Mouse (Mus musculus): ENCODE data around the gene Fbln7.

The Fbln7 gene

DNA sequence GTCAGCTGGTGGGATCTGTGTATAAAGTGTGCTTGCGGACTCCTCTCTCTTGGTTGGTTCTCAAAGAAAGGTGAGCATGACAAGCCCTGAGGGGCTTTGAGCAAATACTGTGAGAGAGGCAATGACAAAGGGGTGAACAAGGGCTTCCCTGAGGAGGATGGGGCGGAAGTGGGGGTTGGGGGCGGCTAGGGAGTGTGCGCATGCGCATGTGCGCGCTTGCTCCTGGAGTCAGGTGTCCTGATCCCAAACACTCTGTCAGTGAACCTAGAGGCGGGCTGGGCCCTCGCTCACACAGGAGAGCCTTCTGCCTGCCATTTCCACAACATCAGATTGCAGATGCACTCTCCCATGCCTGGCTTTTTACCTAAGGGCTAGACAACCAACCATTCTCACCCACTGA is 9.5 kb downstream of the Fbln7 start:
- DNase-seq (ENCODE audit: low spot score in 2 of 2), result no peak

DNA sequence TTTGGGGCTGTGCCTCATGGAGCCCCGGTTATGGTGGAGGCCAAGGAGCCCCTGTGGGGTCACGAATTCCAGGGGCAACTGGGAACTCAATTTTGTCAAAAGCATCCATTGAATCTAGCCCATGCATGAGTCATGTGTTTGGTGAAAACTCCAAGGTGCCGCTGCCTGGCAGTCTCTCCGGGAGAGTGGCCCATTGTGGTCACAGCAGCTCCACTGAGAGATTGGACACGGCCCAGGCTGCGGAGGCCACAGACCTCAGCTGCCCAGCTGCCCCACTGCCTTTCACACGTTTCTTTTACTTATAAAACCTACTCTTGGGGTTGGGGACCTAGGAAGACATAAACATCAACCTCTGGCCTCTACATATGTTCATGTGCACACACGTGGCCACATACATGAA is 12.7 kb downstream of the Fbln7 start:
- DNase-seq (ENCODE audit: low spot score in 2 of 2), result no peak

DNA sequence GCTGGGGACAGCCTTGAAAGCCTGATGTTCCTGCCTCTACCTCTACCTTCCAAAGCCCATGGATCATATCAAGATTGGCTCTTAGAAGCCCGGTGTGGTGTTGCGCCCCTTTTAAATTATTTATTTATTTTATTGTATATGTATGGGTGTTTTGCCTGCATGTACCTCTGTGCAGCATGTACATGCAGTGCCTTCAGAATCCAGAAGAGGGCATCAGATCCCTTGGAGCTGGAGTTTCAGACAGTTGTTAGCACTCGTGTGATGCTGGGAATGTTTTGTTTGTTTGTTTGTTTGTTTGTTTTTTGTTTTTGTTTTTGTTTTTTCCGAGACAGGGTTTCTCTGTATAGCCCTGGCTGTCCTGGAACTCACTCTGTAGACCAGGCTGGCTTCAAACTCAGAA is 18.5 kb downstream of the Fbln7 start:
- DNase-seq (ENCODE audit: low spot score in 2 of 2), result no peak

DNA sequence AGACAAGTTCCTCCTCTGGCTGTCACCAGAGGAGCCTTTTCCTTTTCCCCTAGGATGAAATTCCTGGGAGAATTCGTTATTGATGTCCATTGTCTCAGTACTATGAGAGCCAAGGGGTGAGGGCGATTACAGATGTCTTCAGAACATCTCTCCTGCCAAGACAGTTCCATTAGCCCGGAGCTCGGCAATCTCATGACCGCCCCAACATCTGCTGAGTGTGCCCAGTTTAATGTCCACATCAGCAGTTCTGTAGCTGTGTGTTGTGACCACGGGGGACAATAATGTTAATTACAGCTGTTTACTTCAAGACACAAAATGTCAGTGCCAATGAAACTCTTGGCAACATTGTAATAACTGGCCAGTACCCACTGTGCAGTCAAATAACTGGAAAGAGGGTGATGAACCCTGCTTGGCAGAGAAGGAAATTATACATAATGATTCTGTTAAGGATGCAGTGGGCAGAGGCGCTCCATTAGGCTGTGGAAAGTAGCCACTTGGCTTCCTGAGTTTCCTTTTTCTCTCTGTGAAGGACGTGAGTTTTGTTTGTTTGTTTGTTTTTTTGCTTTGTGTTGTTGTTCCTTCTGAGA is 22.5 kb downstream of the Fbln7 start:
- DNase-seq (ENCODE audit: low spot score in 2 of 2), result no peak

DNA sequence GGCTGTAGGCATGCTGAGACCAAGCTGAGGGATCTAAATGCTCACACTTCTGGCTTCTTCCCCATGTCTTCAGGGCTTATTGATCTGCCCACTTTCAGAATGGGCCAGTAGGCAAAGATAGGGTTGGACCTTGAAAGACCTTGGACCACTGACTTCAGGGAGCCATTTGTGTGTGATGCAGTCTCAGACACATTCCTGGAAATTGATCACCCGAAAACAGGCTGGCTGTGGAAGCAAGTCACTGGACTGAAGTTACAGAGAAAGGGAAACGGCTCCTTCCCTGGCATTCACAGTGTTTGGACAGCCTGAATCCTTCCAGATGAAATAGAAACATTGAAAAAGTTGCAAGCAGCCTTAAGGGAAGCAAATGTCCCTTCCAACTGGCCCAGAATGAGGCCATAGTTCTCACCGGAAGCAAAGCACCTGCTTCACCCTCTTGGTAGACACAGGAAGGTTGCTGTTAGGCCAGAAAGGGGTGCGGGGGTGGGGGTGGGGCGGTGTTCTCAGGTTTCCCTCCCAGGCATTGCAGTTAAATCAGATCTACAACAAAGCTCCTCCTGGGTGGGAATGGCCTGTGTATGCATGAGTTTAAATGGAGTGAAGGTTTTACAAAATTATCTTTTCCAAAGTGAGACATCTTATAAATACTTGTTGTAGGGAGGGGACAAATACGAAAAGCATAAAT is 25.2 kb downstream of the Fbln7 start:
- no peak for DNase-seq (ENCODE audit: low spot score in 2 of 2)

DNA sequence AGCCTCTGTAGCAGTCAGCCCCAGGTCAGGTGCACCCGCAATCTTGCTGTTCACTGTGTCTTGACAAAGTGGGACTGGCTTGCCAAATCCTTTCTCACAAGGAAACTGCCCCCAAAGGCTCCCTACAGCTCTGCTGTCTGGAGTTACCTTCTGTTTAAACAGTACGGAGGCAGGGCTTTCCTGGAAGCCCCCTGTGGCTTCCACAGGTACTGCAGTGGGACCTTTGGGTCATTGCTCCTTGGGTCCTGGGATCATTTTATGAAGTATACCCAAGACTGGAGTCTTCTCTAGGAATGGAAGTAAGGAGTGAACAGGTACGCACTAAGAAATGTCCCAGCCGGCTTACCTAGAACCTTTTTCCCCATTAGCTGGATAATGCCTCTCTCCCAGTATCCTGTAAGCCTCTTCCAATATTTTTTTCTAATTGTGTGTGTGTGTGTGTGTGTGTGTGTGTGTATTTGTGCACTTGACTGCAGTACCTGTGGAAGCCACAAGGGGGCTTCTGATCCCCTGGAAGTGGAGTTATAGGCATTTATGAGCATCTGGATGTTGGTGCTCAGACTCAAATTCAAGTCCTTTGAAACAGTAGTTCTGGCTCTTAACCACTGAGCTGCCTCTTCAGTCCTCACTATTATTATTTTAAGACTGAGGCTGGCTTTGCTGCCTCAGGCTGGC is 28.0 kb downstream of the Fbln7 start:
- DNase-seq (ENCODE audit: low spot score in 2 of 2), result no peak

DNA sequence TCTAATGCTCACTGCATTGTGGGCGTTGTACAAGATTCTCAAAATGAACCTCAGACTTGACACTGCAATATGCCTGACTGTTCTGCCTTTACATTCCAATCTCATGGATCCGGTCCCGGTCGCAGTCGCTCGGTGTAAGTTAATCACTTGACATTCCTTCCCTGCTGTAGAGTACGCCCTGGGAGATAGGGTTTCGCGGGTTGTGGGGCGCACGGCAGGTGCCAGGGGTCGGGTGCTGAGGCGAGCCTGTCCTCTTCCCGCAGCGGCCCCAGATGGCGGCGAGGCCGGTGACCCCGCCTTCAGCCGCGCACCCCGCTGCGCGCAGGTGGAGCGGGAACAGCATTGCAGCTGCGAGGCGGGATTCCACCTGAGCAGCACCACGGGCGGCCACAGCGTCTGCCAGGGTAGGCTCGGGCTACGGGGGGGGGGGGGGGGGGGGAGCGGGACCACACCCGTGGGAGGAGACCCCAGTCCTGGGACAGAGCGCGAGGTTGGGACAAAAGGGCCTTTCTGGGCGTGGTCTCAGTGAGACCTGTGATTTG is 29.5 kb downstream of the Fbln7 start:
- DNase-seq (ENCODE audit: low spot score in 2 of 2), result no peak

DNA sequence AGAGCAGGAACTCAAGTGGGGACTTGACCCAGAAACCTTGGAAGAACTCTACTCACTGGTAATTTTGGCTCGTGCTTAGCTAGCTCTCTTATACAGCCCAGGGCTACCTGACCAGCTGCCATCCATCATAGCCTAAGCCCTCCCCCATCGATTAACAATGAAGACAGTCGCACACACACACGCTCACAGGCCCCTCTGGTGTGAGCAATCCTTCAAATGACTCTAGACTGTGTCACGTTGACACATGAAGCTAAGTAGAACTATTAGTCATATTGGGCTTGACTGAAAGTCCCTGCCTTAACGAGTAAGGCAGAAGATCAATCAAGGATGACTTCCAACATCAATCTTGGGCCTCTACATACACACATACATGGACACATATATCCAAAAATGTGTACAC is 40.1 kb downstream of the Fbln7 start:
- DNase-seq (ENCODE audit: low spot score in 2 of 2), result no peak

DNA sequence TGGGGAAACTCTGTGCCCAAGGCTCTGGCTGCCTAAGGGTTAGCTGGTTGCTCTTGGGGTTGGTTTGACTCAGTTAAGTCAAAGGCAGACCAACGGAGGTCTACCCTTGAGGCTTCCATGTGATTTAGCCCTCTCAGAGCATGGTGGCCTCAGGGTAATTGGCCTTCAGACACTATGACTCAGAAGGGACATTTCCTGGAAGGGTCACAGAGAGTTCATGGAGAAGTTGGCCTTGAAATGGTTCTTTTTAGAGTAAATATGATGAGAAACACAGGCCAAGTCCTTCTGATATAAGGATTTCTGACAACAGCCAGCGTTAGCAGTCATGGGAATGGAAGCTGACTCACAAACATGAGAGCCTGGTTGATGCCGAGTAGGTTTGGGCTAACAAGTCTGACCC is 40.9 kb downstream of the Fbln7 start:
- DNase-seq (ENCODE audit: low spot score in 2 of 2), result no peak

DNA sequence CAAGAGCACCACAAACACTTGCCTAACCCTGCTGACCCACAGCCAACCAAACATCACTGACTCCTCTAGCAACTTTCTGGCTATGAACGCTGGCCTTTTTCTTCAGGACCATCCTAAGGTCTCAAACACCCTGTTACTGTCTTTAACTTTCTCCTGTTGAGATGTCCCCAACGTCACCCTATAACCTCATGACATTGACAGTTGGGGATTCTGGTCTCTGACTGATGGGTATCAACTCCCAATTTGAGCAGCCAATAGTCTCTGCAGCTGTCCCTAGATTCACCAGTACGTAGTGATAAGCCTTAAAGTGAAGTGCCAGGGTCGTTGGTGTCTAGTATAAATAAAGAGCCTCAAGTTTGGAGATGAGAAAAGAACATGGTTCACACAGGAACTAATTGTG is 52.2 kb downstream of the Fbln7 start:
- DNase-seq (ENCODE audit: low spot score in 2 of 2), result no peak

DNA sequence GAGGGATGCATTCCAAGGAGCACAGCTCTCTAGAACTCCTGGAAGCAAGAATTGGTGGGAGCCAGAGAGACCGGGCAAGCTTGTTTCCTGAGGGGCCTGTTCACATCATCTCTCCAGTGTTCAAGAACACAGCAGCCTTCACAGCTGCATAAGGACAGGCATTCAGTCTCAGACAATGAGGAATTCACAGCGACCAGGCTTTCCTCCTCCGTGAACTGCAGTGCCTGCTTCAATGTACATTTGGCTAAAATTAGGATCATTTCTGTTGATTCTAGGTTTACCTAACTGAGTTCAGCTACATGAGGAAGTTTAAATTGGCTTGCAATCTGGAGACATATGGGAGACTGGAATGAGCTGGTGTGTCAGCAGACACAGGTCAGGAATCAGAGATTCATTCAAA is 53.7 kb downstream of the Fbln7 start:
- DNase-seq (ENCODE audit: low spot score in 2 of 2), result no peak

DNA sequence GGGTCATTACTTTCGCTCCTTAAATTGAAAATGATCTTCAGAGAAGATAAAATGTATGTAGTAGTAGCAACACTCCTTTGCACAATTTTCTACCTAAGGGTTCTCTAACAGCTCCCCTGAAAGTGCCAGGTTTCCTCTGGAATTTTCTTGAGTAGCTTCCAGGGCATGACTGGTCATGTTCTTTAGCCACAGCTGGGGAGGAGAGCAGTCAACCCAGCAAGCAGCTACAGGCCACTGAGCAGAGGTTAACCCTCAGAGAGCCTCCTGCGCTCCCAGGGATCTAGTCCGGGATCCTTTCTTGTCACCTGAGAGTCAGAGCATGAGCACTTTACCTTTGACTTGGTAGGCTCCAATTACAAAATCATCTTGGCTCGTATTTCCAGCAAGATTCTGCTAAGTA is 62.0 kb downstream of the Fbln7 start:
- DNase-seq (ENCODE audit: low spot score in 2 of 2), result no peak

DNA sequence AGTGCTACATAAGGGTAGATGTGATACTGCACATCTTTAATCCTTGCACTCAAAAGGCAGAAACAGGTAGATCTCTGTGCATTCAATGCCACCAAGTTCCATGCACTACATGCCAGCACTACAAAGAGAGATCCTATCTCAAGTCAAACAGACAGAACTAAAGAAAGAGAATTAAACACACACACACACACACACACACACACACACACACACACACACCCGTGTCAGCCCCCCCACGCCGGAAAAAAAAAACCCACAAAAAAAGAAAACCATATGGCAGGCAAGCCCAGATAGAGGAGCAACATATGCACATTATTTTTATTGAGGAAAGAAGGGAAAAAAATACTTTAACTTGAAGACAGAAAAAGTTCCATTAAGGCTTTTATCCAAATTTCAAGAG is 65.7 kb downstream of the Fbln7 start:
- DNase-seq (ENCODE audit: low spot score in 2 of 2), result no peak

DNA sequence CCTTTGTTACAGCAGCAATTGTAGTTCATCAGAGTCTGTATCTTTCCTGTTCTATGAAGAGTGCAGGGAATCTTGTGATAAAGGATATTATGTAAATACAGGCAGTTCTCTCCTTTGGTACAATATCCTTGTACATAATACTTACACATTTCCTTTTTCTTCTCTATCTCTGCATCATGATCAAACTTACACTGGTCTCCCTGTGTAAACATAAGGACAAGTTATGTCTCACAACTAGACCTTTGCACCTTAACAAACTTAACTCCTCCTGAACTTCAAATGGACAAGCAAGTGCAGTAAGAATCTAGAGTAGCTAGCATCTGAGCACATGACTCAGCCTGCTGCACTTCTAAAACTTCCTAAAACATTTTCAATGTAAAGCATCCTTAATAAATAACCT is 67.9 kb downstream of the Fbln7 start:
- DNase-seq (ENCODE audit: low spot score in 2 of 2), result no peak

DNA sequence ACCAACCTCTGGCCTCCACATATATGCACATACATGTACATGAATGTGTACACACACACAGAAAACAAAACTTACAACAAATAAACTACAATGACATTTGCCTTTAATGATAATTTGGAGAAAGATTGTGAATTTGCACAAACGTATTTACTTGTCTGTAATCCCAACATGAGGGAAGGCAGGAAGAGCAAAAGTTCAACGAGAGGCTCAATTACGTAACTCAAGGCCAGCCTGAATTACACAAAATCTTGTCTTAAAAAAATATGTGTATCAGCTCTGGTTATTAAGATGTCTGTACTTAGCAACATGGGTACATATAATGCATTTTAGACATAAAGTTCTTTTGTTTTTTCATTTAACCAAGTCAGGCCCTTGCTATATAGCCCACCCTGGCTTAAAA is 73.5 kb downstream of the Fbln7 start:
- no peak for DNase-seq (ENCODE audit: low spot score in 2 of 2)

DNA sequence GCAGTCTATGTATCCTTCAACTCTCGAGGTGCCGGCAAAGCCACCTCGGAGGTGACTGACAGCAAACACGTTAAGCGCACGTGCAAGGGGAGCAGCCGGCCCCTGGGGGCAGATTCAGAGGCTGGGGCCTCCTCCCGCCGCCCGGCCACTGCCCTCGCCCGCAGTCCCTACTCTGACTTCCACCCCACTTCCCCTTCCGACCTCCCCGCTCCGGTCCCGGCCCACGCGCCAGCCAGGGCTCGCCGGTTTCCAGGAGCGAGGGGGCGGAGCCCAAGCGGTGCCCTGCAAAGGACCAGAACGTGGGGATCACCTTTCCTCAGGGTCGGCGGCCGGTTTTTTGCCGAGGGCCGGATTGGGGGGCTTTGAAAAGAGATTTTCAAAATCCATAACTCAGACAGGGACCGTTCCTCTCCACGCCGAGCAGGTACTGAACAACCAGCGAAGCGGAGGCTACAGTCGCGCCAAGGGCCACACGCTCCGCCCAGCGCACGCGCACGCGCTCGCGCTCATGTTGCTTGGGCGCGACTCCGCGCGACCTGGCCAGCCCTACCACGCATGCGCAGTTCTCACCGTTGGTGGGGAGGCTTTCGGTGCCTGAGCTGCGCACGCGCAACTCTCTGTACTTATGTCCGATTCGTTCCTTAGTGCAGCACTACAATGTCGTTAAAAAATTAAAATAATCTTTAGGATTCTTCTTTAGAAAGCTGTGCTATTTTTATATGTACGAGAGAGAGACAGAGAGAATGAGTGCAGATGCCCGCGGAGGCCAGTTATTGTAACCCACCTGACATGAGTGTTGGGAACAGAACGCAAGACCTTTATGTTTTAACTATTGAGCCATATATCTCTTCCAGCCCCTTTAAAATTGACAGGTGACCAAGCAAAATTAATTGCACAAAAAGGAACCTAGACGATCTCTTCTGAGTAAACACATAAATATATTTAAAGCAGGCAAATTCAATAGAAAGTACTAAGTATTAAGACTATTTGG is 81.1 kb downstream of the Fbln7 start, which contains the start of gene Zc3h8:
Gene Zc3h8, minus strand, starts transcription at position 540 of the 991 bp plus-strand sequence.
- DNase-seq (ENCODE audit: low spot score in 2 of 2), result peak; percentile 97 to 98
